Mouse (Mus musculus) layer of hippocampus, adult 2 months (tissue): Measurements from ENCODE around the gene Cyp2a5. TPM values are rescaled to one million over a fixed set of nuclear protein-coding genes. Genes with fewer than 3 reads are reported as not detected.
"Not testable (repeated sequence)": the region's sequence is repeated elsewhere in the genome, so short reads cannot be mapped to it uniquely, and the experiment has no call there.

ENCODE experiments used
- DNase-seq, 2 experiments: peaks; one replicate each; pipeline ENCODE4 v3.0.0; 2022; ENCODE audit warnings: low spot score in 2 of 2
- H3K27ac ChIP-seq: fragments of 200-600 bp; 2 replicates; pipeline ENCODE4 v1.8.1; 2022
- H3K4me3 ChIP-seq: fragments of 200-600 bp; 2 replicates; pipeline ENCODE4 v1.8.1; 2022; ENCODE audit warnings: mild to moderate bottlenecking
- CTCF ChIP-seq: fragments of 200-600 bp; conservative IDR thresholded peaks from 2 replicates; pipeline ENCODE4 v1.8.1; 2022; ENCODE audit warnings: antibody characterized with exemption, mild to moderate bottlenecking, moderate library complexity
- long read RNA-seq, 2 experiments: library from polyadenylated mRNA; stranded (forward); transcript quantifications; one replicate each; pipeline ENCODE4 v2.0.0; 2021; ENCODE audit warnings: borderline mapping rate in 2 of 2
- total RNA-seq, 2 experiments: library from RNA; stranded (reverse); gene quantifications; 2 replicates each; pipeline ENCODE4 v1.2.3; 2021

Gene Cyp2a5
- under 1 TPM in 1 of 2 experiments, not detected in 1; 0.59 TPM for total RNA-seq
- long read RNA-seq, experiment 1: 0 reads
- long read RNA-seq, experiment 2: 0 reads

DNA sequence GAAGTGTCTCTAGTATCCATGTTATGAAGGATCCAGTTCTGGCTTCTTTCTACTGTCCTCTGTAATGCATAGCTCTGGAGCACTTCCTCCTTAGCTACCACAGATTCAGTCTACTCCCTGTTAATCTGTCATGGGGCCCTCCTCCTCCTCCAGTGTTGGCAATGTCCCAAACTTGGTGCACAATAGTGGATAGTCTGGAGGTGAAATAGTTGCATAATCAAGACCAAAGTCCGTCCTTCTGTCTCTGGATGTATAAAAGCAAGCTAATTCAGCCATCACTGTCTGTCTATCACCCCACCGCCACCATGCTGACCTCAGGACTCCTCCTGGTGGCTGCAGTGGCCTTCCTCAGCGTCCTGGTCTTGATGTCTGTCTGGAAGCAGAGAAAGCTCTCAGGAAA, at the start of gene Cyp2a5:
Cyp2a5 (plus strand) TSS at position 247 of the 400 bp plus-strand sequence.
- H3K4me3 ChIP-seq, H3K27ac ChIP-seq, DNase-seq: not testable (repeated sequence)

DNA sequence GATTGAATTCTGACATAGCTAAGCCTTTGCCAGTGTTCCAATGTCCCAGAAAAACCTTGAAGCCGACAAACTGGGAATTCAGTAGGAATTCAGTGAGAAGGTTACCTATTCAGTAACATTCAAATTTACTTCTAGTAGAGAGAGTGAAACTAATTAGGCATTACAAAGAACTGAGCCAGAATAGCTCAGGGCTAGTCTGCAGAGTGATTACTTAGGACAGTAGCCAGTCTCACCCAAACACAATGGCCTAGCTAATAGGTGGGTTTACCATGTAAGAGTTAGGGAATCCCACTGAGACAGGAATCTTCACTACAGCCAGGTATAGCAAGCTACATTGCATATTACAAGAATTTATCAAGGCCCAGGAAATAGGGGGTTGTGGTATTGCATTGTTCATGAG, 49.1 kb upstream of the Cyp2a5 start:
- H3K4me3 ChIP-seq, DNase-seq, H3K27ac ChIP-seq: not testable (repeated sequence)

DNA sequence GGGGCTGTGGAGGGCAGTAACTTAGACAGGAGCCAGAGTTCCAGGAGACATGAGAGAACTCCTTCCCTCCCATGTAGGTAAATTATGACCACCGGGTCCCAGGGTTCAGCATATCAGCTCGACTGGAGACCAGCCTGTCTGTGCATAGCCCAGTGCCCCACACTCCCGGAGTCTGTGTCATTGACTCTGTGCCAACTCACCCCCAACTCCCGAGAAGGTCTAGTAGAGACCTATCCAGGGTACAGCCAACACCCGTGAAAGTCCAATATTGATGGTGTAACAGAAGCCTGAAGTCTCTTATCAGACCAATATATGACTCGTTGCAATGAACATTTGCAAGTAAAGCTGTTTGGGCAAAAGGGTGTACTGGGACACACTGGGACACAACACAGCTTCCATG, 45.1 kb upstream of the Cyp2a5 start:
- no peak overlapping the region for H3K4me3 ChIP-seq
- DNase-seq: no peak
- H3K27ac ChIP-seq: no peak overlapping the region
- no peak for TF ChIP-seq CTCF

DNA sequence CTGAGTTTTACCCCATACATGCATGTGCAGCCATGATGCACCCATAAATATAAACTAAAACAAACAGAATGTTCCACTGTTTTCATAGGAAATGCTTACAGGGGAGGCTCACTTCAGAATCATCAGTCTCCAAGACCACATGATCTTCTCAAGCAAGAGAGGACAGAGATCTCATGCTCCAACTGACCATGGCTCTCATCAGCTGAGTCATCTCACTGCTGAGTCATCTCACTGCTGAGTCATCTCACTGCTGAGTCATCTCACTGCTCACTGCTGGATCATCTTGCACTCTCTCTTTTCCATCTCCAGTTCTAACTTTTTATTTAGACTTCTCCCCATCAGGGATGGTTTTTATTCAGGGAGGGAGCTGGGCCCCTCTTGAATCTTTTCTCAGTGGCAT, 35.0 kb upstream of the Cyp2a5 start:
- Histone ChIP-seq H3K4me3 (no peak overlapping the region), H3K27ac (no peak overlapping the region)
- no peak for TF ChIP-seq CTCF
- DNase-seq: no peak

DNA sequence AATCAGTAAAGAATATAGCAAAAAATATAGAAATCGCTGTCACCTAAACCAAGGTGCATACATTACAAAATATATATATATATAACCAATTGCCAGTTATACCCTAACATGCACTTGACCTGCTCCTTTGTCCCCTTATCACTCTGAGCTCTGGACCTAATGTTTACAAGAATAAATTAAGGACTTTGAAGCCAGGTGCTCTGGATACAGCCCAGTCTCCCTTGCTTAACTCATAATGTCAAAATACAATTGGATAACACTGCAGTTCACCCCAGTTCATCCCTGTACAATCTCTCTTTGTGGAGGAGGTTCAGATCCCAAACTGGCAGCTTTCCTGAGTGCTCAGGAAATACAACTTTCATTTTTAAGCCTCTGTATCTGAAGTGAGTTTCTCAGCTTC, 34.1 kb upstream of the Cyp2a5 start:
- DNase-seq: no peak
- no peak for TF ChIP-seq CTCF
- H3K27ac ChIP-seq: no peak overlapping the region
- no peak overlapping the region for H3K4me3 ChIP-seq

DNA sequence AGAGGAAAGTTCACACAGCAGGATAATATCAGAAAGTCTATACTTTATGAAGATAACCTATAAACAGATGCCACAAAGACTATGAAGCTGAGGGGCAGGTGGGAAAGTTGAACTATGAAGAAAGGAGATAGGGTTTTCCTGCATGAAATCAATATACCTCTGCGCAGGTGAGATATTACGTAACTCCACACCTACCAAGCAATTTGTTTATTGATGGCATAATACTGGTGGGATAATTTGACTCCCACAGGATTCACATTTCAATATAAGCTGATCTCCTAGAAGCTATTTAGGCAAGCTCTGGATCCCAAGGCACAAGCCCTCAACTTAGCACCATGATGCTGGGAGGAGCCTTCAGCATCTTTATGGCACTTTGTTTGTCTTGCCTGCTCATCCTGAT, 26.5 kb upstream of the Cyp2a5 start, which contains the start of gene Cyp2g1:
Cyp2g1 (plus strand) TSS at position 301 of the 400 bp plus-strand sequence.
- DNase-seq: no peak
- no peak for TF ChIP-seq CTCF

DNA sequence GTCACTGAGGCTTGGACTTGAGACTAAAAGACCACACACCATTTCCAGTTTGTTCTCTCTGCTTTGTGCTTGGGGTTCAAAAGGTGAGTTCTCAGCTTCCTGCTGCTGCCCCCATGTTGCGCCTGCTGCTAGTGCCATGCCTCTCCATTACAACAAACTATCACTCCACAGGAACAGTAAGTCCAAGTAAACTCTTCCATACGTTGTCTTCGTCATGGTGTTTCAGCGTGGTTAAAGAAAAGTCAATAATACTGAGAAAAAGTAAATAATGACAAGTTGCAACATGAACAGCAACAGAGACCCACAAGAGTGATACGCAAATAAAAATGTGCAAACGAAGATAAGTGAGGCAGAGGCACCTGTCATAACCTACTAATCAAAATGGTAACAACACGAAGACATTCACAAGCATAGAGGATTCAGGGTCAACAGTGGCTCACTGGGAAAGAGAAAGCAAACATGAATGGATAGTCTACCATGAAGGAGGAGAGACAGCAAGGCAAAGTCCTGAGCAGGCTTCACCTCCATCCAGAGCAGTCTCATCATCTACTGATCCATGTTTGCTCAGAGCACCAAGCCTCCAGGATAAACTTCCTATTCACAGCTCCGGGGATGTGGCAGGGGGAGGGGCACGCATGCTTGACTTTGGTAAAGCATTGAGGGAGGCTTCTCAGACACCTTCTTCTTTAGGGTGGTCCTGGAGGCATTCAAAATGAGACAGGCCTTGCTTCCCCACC, 3.4 kb upstream of the Cyp2a5 start:
- H3K27ac ChIP-seq, DNase-seq, H3K4me3 ChIP-seq: not testable (repeated sequence)

More for the DNA sequence above, 26.5 kb upstream of the Cyp2a5 start, which contains the start of gene Cyp2g1:
- Histone ChIP-seq H3K27ac (no peak within 1 kb of the TSS), H3K4me3 (no peak within 1 kb of the TSS)

DNA sequence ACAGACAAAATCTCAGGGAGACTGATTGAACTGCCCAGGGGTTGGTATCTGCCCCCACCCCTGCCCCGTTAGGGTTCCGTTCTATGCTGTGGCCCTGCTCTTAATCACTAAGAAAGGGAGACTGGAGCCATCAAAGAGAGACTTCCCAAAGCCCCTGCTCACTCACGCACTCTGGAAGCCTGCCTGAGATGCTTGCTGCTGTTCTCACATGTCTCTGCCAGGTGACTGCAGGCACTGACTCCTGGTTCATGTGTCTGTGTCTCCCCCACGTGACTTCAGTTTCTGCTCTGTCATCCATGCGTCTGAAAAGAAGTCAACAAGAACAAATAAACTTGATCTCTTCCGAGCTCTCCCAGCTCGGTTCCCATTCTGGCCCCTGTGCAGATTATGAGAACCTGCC, 2.4 kb upstream of the Cyp2a5 start:
- not testable (repeated sequence) for H3K4me3 ChIP-seq, DNase-seq, H3K27ac ChIP-seq

DNA sequence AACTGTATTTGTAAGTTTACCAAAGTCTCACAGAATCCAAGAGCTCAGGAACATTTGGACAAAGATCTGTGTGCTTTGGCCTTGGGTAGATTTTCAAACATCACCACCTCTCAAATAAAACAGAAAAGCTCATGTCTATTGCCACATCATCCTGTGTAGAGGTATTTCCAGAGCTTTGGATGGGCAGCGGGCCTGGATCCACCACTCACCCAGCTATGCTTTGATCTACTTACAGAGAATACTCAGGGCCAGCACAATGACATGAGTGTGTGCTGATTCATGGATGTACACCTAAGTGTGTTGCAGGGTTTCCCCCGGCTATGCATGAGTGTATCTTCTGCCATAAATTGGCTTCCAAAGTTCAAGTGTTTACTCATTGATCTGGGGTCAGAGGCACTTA, 8.3 kb downstream of the Cyp2a5 start:
- H3K4me3 ChIP-seq, DNase-seq, H3K27ac ChIP-seq: not testable (repeated sequence)

DNA sequence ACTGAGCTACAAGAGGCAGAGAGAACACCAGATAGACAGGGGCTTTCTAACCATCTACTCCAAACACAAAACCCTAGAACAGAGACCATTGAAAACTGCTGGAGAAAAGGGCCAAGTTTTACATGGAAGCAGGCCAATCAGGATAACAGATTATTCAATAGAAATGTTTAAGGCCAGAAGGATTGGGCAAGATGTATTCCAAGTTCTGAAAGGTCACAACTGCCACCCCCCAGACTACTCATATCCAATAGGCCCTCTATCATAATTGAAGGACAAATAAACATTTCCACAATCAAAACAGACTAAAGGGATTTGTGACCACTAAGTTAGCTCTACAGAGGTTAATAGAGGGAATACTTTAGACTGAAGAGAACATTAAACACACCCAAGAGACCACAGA, 15.0 kb downstream of the Cyp2a5 start:
- H3K4me3 ChIP-seq, H3K27ac ChIP-seq, DNase-seq: not testable (repeated sequence)

DNA sequence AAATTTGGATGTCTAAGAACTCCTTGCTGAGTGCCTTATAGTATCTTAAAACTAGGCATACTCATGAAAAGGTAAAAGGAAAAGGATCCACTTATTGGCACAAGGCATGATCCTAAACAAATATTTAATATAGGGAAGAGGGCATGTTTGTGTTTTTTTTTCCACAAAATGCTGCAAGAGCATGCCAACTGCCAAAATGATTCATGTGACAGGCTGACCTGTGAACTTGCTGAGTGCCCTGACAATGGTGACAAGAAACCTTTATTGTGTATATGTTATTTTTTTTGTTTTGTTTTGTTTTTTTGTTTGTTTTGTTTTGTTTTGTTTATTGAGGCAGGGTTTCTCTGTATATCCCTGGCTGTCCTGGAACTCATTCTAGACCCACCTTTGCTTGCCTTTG, 43.5 kb downstream of the Cyp2a5 start:
- not testable (repeated sequence) for DNase-seq, H3K4me3 ChIP-seq, H3K27ac ChIP-seq

DNA sequence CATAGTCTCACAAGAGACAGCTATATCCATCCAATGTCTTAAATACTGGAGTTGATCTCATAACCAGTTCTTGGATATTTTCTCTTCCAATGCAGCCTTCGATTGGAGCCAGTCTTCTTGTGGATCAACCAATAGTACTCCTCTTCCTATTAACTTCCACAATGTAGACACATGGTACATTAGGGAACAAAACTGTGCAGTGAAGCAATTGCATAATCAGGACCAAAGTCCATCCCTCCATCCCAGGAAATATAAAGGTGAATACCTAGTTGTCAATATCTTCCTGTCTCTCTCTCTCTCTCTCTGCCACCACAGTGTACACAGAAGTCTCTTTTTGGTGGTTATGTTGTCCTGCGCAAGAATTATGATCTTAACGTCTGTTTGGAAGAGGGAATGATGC, 45.5 kb downstream of the Cyp2a5 start:
- not testable (repeated sequence) for H3K4me3 ChIP-seq, H3K27ac ChIP-seq, DNase-seq

Other genes with a start within 250 kb of the Cyp2a5 start
- gene Vmn1r185, start 216.8 kb upstream of the Cyp2a5 start, total RNA-seq: not detected
- gene Cyp2b23, start 148.9 kb upstream of the Cyp2a5 start, total RNA-seq: not detected
- not detected for gene Cyp2b19, start 78.2 kb upstream of the Cyp2a5 start, total RNA-seq
- gene Cyp2g1, start 26.4 kb upstream of the Cyp2a5 start, total RNA-seq: not detected
- not detected for gene Cyp2a22, start 104.1 kb downstream of the Cyp2a5 start, total RNA-seq
- gene Cyp2a12, start 193.8 kb downstream of the Cyp2a5 start, total RNA-seq: not detected